Mouse (Mus musculus) thymus, adult 2 months (tissue): ENCODE measurements around the gene Mt4.

Experiments
- CTCF ChIP-seq: fragments of 200-500 bp; IDR thresholded peaks from 2 replicates; pipeline ENCODE4 v1.5.1; 2012; ENCODE audit warnings: mild to moderate bottlenecking, control low read depth, low read length, moderate library complexity, borderline replicate concordance; ENCODE audit not compliant: control insufficient read depth, poor library complexity, insufficient read depth; ENCODE audit errors: extremely low read depth
- POLR2A ChIP-seq: fragments of 200-500 bp; IDR thresholded peaks from 2 replicates; pipeline ENCODE4 v1.6.1; 2012; ENCODE audit warnings: mild to moderate bottlenecking, low read length, control low read depth, moderate library complexity; ENCODE audit not compliant: control insufficient read depth, poor library complexity, insufficient read depth; ENCODE audit errors: extremely low read depth

- no peak for TF ChIP-seq CTCF
- TF ChIP-seq POLR2A, result no peak
Measured at GRCm38 (mm10) chr8:94180561-94180908, 43.5 kb downstream of the Mt4 start.
